8 mouse cellular contexts compared by ENCODE assay signal in genomic region chr2:131186343-131186742, GRCm38 (mm10). TPM values are rescaled to one million over a fixed set of nuclear protein-coding genes. Genes with fewer than 3 reads are reported as not detected.
DNase-seq lines count a peak whose midpoint lies in the region; ATAC-seq and TF ChIP-seq lines count a peak whose summit lies in the region.

No protein-coding gene starts in this region.

- no peak for ATAC-seq in kidney, postnatal 0 days (replicated peaks; ENCODE audit: low FRiP score, low read depth)
- peak; percentile 37; the same call in 1 of the 2 replicates for ATAC-seq in embryonic facial prominence, embryonic 12.5 days (ENCODE audit: insufficient number of reproducible peaks, insufficient read depth, low FRiP score, low TSS enrichment)
- peak; percentile 3; the same call in 1 of the 2 replicates for ATAC-seq in hindbrain, embryonic 16.5 days
- no peak; the same call in none of the 2 replicates for ATAC-seq in midbrain, embryonic 16.5 days

- TF ChIP-seq CTCF in kidney, postnatal 0 days (IDR thresholded peaks at IDR 0.05; ENCODE audit: low read depth), result no peak

- 2% methylated on average over 14 of the region's 14 CpGs for WGBS in kidney, postnatal 0 days
- WGBS in embryonic facial prominence, embryonic 12.5 days, result 2% methylated on average over 14 of the region's 14 CpGs
- WGBS in hindbrain, embryonic 16.5 days, result under 1% methylated on average over 14 of the region's 14 CpGs
- 2% methylated on average over 14 of the region's 14 CpGs for WGBS in midbrain, embryonic 16.5 days

- peaks cover 17% of the 10 kb centered on the region for H3K4me1 ChIP-seq in kidney, postnatal 0 days (replicated peaks; ENCODE audit: insufficient read depth, low read length)
- H3K4me1 ChIP-seq in embryonic facial prominence, embryonic 12.5 days, result peaks cover 35% of the 10 kb centered on the region
- peaks cover 25% of the 10 kb centered on the region for H3K4me1 ChIP-seq in hindbrain, embryonic 16.5 days (ENCODE audit: control insufficient read depth, insufficient read depth, low read depth, low read length)
- H3K4me1 ChIP-seq in midbrain, embryonic 16.5 days (ENCODE audit: control insufficient read depth, insufficient read depth, low read length), result peaks cover 19% of the 10 kb centered on the region

- peak overlapping the region; percentile 72 for H3K4me3 ChIP-seq in kidney, postnatal 0 days (replicated peaks; ENCODE audit: low read depth, low read length)
- H3K4me3 ChIP-seq in embryonic facial prominence, embryonic 12.5 days, result peak overlapping the region; percentile 63
- peak overlapping the region; percentile 73 for H3K4me3 ChIP-seq in hindbrain, embryonic 16.5 days (ENCODE audit: low read length)
- H3K4me3 ChIP-seq in midbrain, embryonic 16.5 days (ENCODE audit: low read depth, low read length), result peak overlapping the region; percentile 62

- no peak for DNase-seq in kidney, postnatal 0 days (ENCODE audit: low spot score)
- DNase-seq in kidney, postnatal 10 days, result no peak
- DNase-seq in embryo, embryonic 10 days (ENCODE audit: low spot score), result no peak
- DNase-seq in testis, postnatal 10 days (ENCODE audit: low spot score), result no peak
- no peak for DNase-seq in left cerebral cortex, adult 9 months (ENCODE audit: low spot score in 2 of 2)

- H3K27ac ChIP-seq in kidney, postnatal 0 days, result peak overlapping the region; percentile 85; the same call in 1 of the 2 replicates
- H3K27ac ChIP-seq in embryonic facial prominence, embryonic 12.5 days, result peak overlapping the region; percentile 12; the same call in 1 of the 2 replicates
- H3K27ac ChIP-seq in hindbrain, embryonic 16.5 days (ENCODE audit: low read depth, low read length), result peak overlapping the region; percentile 61
- H3K27ac ChIP-seq in midbrain, embryonic 16.5 days (ENCODE audit: low read length), result 0 out of 2 replicates have a peak overlapping the region, but pooled peaks have one; percentile 7

- peak overlapping the region; percentile 99 for H3K4me2 ChIP-seq in kidney, postnatal 0 days (ENCODE audit: low read length)
- H3K4me2 ChIP-seq in embryonic facial prominence, embryonic 12.5 days (replicated peaks), result peak overlapping the region; percentile 83
- peak overlapping the region; percentile 96 for H3K4me2 ChIP-seq in hindbrain, embryonic 16.5 days (ENCODE audit: low read length)
- H3K4me2 ChIP-seq in midbrain, embryonic 16.5 days (ENCODE audit: low read length), result peak overlapping the region; percentile 86

- no peaks in the 10 kb centered on the region for H3K27me3 ChIP-seq in kidney, postnatal 0 days (ENCODE audit: insufficient read depth, low read length)
- 0 out of 2 replicates have a peak, but pooled peaks cover 4% of the 10 kb centered on the region for H3K27me3 ChIP-seq in embryonic facial prominence, embryonic 12.5 days
- H3K27me3 ChIP-seq in hindbrain, embryonic 16.5 days (replicated peaks; ENCODE audit: control insufficient read depth, insufficient read depth, low read length), result no peaks in the 10 kb centered on the region
- H3K27me3 ChIP-seq in midbrain, embryonic 16.5 days (ENCODE audit: control insufficient read depth, insufficient read depth, low read depth, low read length), result no peaks in the 10 kb centered on the region

- no peaks in the 10 kb centered on the region for H3K9me3 ChIP-seq in kidney, postnatal 0 days (replicated peaks; ENCODE audit: low read length)
- H3K9me3 ChIP-seq in embryonic facial prominence, embryonic 12.5 days, result no peaks in the 10 kb centered on the region
- no peaks in the 10 kb centered on the region for H3K9me3 ChIP-seq in hindbrain, embryonic 16.5 days (ENCODE audit: control insufficient read depth, low read length)
- H3K9me3 ChIP-seq in midbrain, embryonic 16.5 days (replicated peaks; ENCODE audit: control insufficient read depth, low read length, poor library complexity, severe bottlenecking), result no peaks in the 10 kb centered on the region

- H3K36me3 ChIP-seq in kidney, postnatal 0 days (ENCODE audit: insufficient read depth, low read length), result no peaks in the 10 kb centered on the region
- H3K36me3 ChIP-seq in embryonic facial prominence, embryonic 12.5 days, result peaks cover 6% of the 10 kb centered on the region; the same call in 1 of the 2 replicates
- H3K36me3 ChIP-seq in hindbrain, embryonic 16.5 days (ENCODE audit: control insufficient read depth, insufficient read depth, low read length), result no peaks in the 10 kb centered on the region
- no peaks in the 10 kb centered on the region; the same call in 1 of the 2 replicates for H3K36me3 ChIP-seq in midbrain, embryonic 16.5 days (ENCODE audit: control insufficient read depth, insufficient read depth, low read length)

- H3K9ac ChIP-seq in kidney, postnatal 0 days (ENCODE audit: low read depth, low read length), result peak overlapping the region; percentile 40; the same call in 1 of the 2 replicates
- peak overlapping the region; percentile 71 for H3K9ac ChIP-seq in embryonic facial prominence, embryonic 12.5 days
- peak overlapping the region; percentile 83 for H3K9ac ChIP-seq in hindbrain, embryonic 16.5 days (ENCODE audit: low read depth, low read length)
- peak overlapping the region; percentile 75 for H3K9ac ChIP-seq in midbrain, embryonic 16.5 days (ENCODE audit: low read depth, low read length)

RNA-seq across cellular contexts. Expression of gene Cdc25b, which starts 0.4 kb away (rescaled TPM):
- polyA plus RNA-seq in kidney, postnatal 0 days (2015; fragmentation: Nextera tagmentation; extraction: Ambion mirVana), result 36.1 and 39.0 TPM in 2 replicates
- polyA plus RNA-seq in embryonic facial prominence, embryonic 12.5 days (2016; fragmentation: Nextera tagmentation; extraction: Ambion mirVana), result 48.8 and 52.3 TPM in 2 replicates
- 22.8 and 29.6 TPM in 2 replicates for polyA plus RNA-seq in hindbrain, embryonic 16.5 days (2015; fragmentation: Nextera tagmentation; extraction: Ambion mirVana)
- polyA plus RNA-seq in midbrain, embryonic 16.5 days (2015; fragmentation: Nextera tagmentation; extraction: Ambion mirVana), result 16.2 and 18.5 TPM in 2 replicates

RNA-seq across cellular contexts. Expression of gene Spef1, which starts 0.7 kb away (rescaled TPM):
- polyA plus RNA-seq in kidney, postnatal 0 days (2015; fragmentation: Nextera tagmentation; extraction: Ambion mirVana), result 3.7 and 4.0 TPM in 2 replicates
- polyA plus RNA-seq in embryonic facial prominence, embryonic 12.5 days (2016; fragmentation: Nextera tagmentation; extraction: Ambion mirVana), result 4.9 and 5.2 TPM in 2 replicates
- 8.0 and 9.8 TPM in 2 replicates for polyA plus RNA-seq in hindbrain, embryonic 16.5 days (2015; fragmentation: Nextera tagmentation; extraction: Ambion mirVana)
- polyA plus RNA-seq in midbrain, embryonic 16.5 days (2015; fragmentation: Nextera tagmentation; extraction: Ambion mirVana), result 9.5 and 11.2 TPM in 2 replicates

RNA-seq across cellular contexts. Expression of gene Cenpb, which starts 6.5 kb away (rescaled TPM):
- polyA plus RNA-seq in kidney, postnatal 0 days (2015; fragmentation: Nextera tagmentation; extraction: Ambion mirVana), result 13.1 and 15.3 TPM in 2 replicates
- 12.6 and 14.8 TPM in 2 replicates for polyA plus RNA-seq in embryonic facial prominence, embryonic 12.5 days (2016; fragmentation: Nextera tagmentation; extraction: Ambion mirVana)
- 11.1 and 11.3 TPM in 2 replicates for polyA plus RNA-seq in hindbrain, embryonic 16.5 days (2015; fragmentation: Nextera tagmentation; extraction: Ambion mirVana)
- polyA plus RNA-seq in midbrain, embryonic 16.5 days (2015; fragmentation: Nextera tagmentation; extraction: Ambion mirVana), result 11.1 and 11.7 TPM in 2 replicates

RNA-seq across cellular contexts. Expression of gene Ap5s1, which starts 20.5 kb away (rescaled TPM):
- 29.9 and 33.4 TPM in 2 replicates for polyA plus RNA-seq in kidney, postnatal 0 days (2015; fragmentation: Nextera tagmentation; extraction: Ambion mirVana)
- 29.7 and 31.5 TPM in 2 replicates for polyA plus RNA-seq in embryonic facial prominence, embryonic 12.5 days (2016; fragmentation: Nextera tagmentation; extraction: Ambion mirVana)
- polyA plus RNA-seq in hindbrain, embryonic 16.5 days (2015; fragmentation: Nextera tagmentation; extraction: Ambion mirVana), result 35.2 and 36.1 TPM in 2 replicates
- 33.0 and 34.7 TPM in 2 replicates for polyA plus RNA-seq in midbrain, embryonic 16.5 days (2015; fragmentation: Nextera tagmentation; extraction: Ambion mirVana)

RNA-seq across cellular contexts. Expression of gene 1700037H04Rik, which starts 26.5 kb away (rescaled TPM):
- 84.8 and 91.5 TPM in 2 replicates for polyA plus RNA-seq in kidney, postnatal 0 days (2015; fragmentation: Nextera tagmentation; extraction: Ambion mirVana)
- 74.1 and 79.5 TPM in 2 replicates for polyA plus RNA-seq in embryonic facial prominence, embryonic 12.5 days (2016; fragmentation: Nextera tagmentation; extraction: Ambion mirVana)
- polyA plus RNA-seq in hindbrain, embryonic 16.5 days (2015; fragmentation: Nextera tagmentation; extraction: Ambion mirVana), result 86.6 and 92.7 TPM in 2 replicates
- 74.0 and 74.1 TPM in 2 replicates for polyA plus RNA-seq in midbrain, embryonic 16.5 days (2015; fragmentation: Nextera tagmentation; extraction: Ambion mirVana)

Comparison
In these comparisons a context has a peak if more than half of its experiments do, and no peak if none do; other contexts are left out.
1. ATAC-seq: peak in embryonic facial prominence, embryonic 12.5 days (single experiment) and hindbrain, embryonic 16.5 days (single experiment); none in kidney, postnatal 0 days (single experiment) and midbrain, embryonic 16.5 days (single experiment).
2. H3K27ac ChIP-seq: peak in every context shown above with its lines; median percentile 85 in kidney, postnatal 0 days; 61 in hindbrain, embryonic 16.5 days; 12 in embryonic facial prominence, embryonic 12.5 days; 7 in midbrain, embryonic 16.5 days.
3. Peak in every context shown above with its lines, with median percentiles within 50 percentile points of each other: H3K4me2 ChIP-seq, H3K4me3 ChIP-seq and H3K9ac ChIP-seq.